Mouse (Mus musculus) CH12F3 (cell line): ENCODE results near the gene Efhd2.

ENCODE experiments used
- in situ Hi-C: fragments of 300-500 bp; cut with MboI; formaldehyde crosslinking; loops from 2 replicates; pipeline ENCODE4 v1.14.3; 2020; ENCODE audit warnings: low sequenced_read_pairs

Gene Efhd2

DNA sequence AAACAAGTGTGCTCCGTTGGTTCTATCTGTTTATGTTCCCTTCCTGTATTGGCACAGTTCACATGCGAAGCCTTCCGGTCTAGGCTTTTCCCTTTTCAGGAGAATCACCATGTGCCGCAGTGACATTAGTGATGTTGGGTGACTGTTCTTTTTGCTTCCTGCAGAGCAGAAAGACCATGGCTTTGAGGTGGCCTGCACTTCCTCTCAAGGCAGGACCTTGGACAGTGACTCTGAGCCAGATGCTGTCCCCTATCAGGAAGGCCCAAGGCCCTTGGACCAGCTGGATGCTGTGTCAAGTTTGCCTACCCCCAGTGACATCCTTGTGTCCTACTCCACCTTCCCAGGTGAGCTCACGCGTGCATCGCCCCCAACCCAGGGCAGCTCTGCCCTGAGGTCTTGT, 63.3 kb downstream of the Efhd2 start:
- in situ Hi-C loops: loop anchor here (25.0 kb wide), 1 partner anchor 276 kb away; the partner anchor contains the start of gene Tmem51

DNA sequence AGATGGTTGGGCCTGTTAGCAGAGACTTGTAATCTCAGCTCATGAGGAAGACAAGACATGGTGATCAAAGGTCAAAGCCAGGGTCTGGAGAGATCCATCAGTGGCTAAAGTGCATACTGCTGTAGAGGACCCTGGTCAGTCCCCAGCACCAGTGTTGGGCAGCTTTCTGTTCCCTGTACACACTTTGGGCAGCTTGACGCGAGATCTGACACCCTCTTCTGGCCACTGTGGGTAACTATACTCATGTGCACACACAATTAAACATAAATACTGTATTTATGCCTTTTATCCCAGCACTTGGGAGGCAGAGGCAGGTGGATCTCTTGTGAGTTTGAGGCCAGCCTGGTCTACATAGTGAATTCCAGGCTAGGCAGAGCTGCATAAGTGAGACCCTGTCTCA, 63.7 kb downstream of the Efhd2 start:
- in situ Hi-C loops: loop anchor here (25.0 kb wide), 1 partner anchor 276 kb away; the partner anchor contains the start of gene Tmem51

DNA sequence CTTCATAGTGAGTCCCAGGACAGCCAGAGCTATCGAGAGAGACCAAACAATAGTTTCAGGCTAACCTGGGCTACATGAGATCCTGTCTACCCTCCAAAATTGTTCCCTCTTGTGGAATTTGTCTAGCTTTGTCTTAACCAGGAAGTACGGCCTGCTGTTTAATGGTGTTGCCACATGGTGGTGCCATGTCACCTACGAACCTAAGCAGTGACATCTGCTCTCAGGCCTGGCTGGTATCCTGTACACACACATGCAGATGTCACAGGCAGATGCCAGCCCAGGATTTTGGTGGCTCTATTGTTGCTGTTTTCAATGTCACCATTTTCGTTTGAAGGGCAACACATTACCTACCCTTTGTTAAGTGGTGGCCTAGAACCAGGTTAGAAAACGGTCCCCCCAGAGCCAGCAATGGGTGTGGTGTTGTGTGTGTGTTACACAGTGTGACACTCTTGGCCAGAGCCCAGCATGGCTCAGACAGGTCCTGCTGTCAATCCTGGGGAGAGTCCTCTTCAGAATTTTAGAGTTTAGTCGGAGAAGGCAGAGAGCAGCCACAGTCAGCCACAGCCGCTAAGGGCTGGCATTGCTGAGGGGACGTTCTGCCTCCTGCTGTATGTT, 64.8 kb downstream of the Efhd2 start:
- in situ Hi-C loops: loop anchor here (25.0 kb wide), 1 partner anchor 277 kb away; the partner anchor contains the start of gene Tmem51
